Mouse (Mus musculus): ENCODE results near the gene Mtnr1a. TPM values are rescaled to one million over a fixed set of nuclear protein-coding genes. Genes with fewer than 3 reads are reported as not detected.

Gene Mtnr1a
- 1.3 TPM for polyA plus RNA-seq (2014; fragmentation: Illumina TruSeq; extraction: RNeasy Lipid Tissue Mini Kit (QIAGEN cat#74804); ENCODE audit: low read depth, low replicate concordance)

DNA sequence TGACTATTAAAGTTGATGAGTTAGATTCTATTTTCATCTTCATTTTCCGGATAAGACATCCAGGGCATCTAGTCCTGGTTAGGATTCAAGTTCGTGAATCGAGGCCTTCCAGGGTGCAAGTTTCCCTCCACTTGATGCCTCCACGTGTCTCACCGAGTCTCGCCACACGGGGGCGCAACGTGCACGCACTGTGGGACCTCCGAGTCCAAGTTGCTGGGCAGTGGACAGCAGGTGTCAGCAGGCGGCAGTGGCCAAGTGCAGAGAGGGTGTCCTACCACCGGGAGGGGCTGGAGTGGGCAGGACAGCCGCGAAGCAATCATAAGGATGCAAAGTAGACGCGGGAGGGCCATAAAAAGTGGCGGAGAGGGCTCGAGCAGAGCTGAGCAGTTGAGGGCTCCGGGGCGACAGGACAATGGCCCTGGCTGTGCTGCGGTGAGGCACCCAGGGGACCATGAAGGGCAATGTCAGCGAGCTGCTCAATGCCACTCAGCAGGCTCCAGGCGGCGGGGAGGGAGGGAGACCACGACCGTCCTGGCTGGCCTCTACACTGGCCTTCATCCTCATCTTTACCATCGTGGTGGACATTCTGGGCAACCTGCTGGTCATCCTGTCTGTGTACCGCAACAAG is at the start of gene Mtnr1a:
Gene Mtnr1a, plus strand, starts transcription at position 379 of the 628 bp plus-strand sequence.

Other genes with a start within 250 kb of the Mtnr1a start
- 47.0 TPM for gene Fat1, start 133.7 kb upstream of the Mtnr1a start, polyA plus RNA-seq (2014; fragmentation: Illumina TruSeq; extraction: RNeasy Lipid Tissue Mini Kit (QIAGEN cat#74804); ENCODE audit: low read depth, low replicate concordance)
- gene F11, start 192.9 kb downstream of the Mtnr1a start, polyA plus RNA-seq (2014; fragmentation: Illumina TruSeq; extraction: RNeasy Lipid Tissue Mini Kit (QIAGEN cat#74804); ENCODE audit: low read depth, low replicate concordance) = not detected
- not detected for gene Klkb1, start 225.7 kb downstream of the Mtnr1a start, polyA plus RNA-seq (2014; fragmentation: Illumina TruSeq; extraction: RNeasy Lipid Tissue Mini Kit (QIAGEN cat#74804); ENCODE audit: low read depth, low replicate concordance)
- gene Gm45753, start 239.3 kb downstream of the Mtnr1a start, polyA plus RNA-seq (2014; fragmentation: Illumina TruSeq; extraction: RNeasy Lipid Tissue Mini Kit (QIAGEN cat#74804); ENCODE audit: low read depth, low replicate concordance) = not detected